Mouse (Mus musculus): ENCODE results near the gene Dnah12. TPM values are rescaled to one million over a fixed set of nuclear protein-coding genes. Genes with fewer than 3 reads are reported as not detected.
"Not testable (repeated sequence)": the region's sequence is repeated elsewhere in the genome, so short reads cannot be mapped to it uniquely, and the experiment has no call there.

Dnah12 gene
- polyA plus RNA-seq, 1 experiment from 2014 or later, result 0.06 TPM

- WGBS, result under 1% methylated on average over 68 of the region's 70 CpGs
- ATAC-seq (ENCODE audit: low FRiP score, low read depth), result peak; percentile 91
- Histone ChIP-seq H3K27ac (peak within 1 kb of the TSS; percentile 93), H3K4me1 (peaks cover 25% of the 10 kb centered on the region), H3K9me3 (no peaks in the 10 kb centered on the region), H3K4me2 (replicated peaks) (peak within 1 kb of the TSS; percentile 99), H3K36me3 (peaks cover 17% of the 10 kb centered on the region), H3K4me3 (peak within 1 kb of the TSS; percentile 96), H3K9ac (peak within 1 kb of the TSS; percentile 79), H3K27me3 (no peaks in the 10 kb centered on the region)
These were observed 23.6 kb upstream of the Dnah12 start, which contains the start of gene Pde12 for GRCm38 (mm10) chr14:26669292-26670073. Gene Pde12, minus strand, starts transcription at chr14:26669883.

GRCm38 (mm10) chr14:26670964-26671363, 22.1 kb upstream of the Dnah12 start:
- Histone ChIP-seq H3K4me1 (peaks cover 25% of the 10 kb centered on the region), H3K27me3 (no peaks in the 10 kb centered on the region), H3K36me3 (peaks cover 5% of the 10 kb centered on the region), H3K9ac (no peak overlapping the region), H3K27ac (no peak overlapping the region), H3K9me3 (no peaks in the 10 kb centered on the region), H3K4me3 (no peak overlapping the region; the same call in 1 of the 2 replicates), H3K4me2 (replicated peaks) (peak overlapping the region; percentile 99; the same call in 1 of the 2 replicates)
- ATAC-seq (ENCODE audit: low FRiP score, low read depth), result no peak

GRCm38 (mm10) chr14:26671870-26672615, 21.0 kb upstream of the Dnah12 start:
- not testable (repeated sequence) for ATAC-seq (ENCODE audit: low FRiP score, low read depth); H3K36me3 ChIP-seq
- WGBS, result 57% methylated on average over 17 of the region's 17 CpGs

GRCm38 (mm10) chr14:26674476-26675169, 18.5 kb upstream of the Dnah12 start:
- H3K36me3 ChIP-seq; ATAC-seq (ENCODE audit: low FRiP score, low read depth); H3K27ac ChIP-seq; H3K4me2 ChIP-seq (replicated peaks); H3K4me1 ChIP-seq; H3K9me3 ChIP-seq; H3K9ac ChIP-seq; H3K4me3 ChIP-seq; H3K27me3 ChIP-seq: not testable (repeated sequence)
- WGBS, result 71% methylated on average over 2 of the region's 2 CpGs

More at GRCm38 (mm10) chr14:26671870-26672615, 21.0 kb upstream of the Dnah12 start:
- H3K4me2 ChIP-seq (replicated peaks); H3K9me3 ChIP-seq; H3K9ac ChIP-seq; H3K27me3 ChIP-seq; H3K4me3 ChIP-seq; H3K27ac ChIP-seq: not testable (repeated sequence)
- peaks cover 17% of the 10 kb centered on the region for H3K4me1 ChIP-seq

- Histone ChIP-seq H3K9me3 (no peaks in the 10 kb centered on the region), H3K4me3 (no peak overlapping the region), H3K9ac (no peak overlapping the region), H3K4me1 (peaks cover 2% of the 10 kb centered on the region; the same call in 1 of the 2 replicates), H3K27me3 (no peaks in the 10 kb centered on the region), H3K27ac (no peak overlapping the region), H3K36me3 (no peaks in the 10 kb centered on the region), H3K4me2 (replicated peaks) (no peak overlapping the region)
- no peak for ATAC-seq (ENCODE audit: low FRiP score, low read depth)
- WGBS, result 17% methylated on average over 12 of the region's 12 CpGs
These were observed 17.7 kb upstream of the Dnah12 start for GRCm38 (mm10) chr14:26675371-26675770.

GRCm38 (mm10) chr14:26675791-26676190, 17.3 kb upstream of the Dnah12 start:
- 79% methylated on average over 5 of the region's 5 CpGs for WGBS
- ATAC-seq (ENCODE audit: low FRiP score, low read depth), result no peak
- Histone ChIP-seq H3K27ac (no peak overlapping the region), H3K4me1 (no peaks in the 10 kb centered on the region), H3K9me3 (no peaks in the 10 kb centered on the region), H3K4me2 (replicated peaks) (no peak overlapping the region), H3K27me3 (no peaks in the 10 kb centered on the region), H3K4me3 (no peak overlapping the region), H3K36me3 (no peaks in the 10 kb centered on the region), H3K9ac (no peak overlapping the region)

- Histone ChIP-seq H3K9ac (no peak overlapping the region), H3K27me3 (no peaks in the 10 kb centered on the region), H3K9me3 (no peaks in the 10 kb centered on the region), H3K27ac (no peak overlapping the region), H3K4me3 (no peak overlapping the region), H3K4me1 (no peaks in the 10 kb centered on the region), H3K36me3 (no peaks in the 10 kb centered on the region), H3K4me2 (replicated peaks) (no peak overlapping the region)
- whole genome bisulfite sequencing, result 52% methylated on average over 2 of the region's 2 CpGs
- no peak for ATAC-seq (ENCODE audit: low FRiP score, low read depth)
These were observed 2.3 kb upstream of the Dnah12 start for GRCm38 (mm10) chr14:26690727-26691126.

- H3K4me1 ChIP-seq, result no peaks in the 10 kb centered on the region
- no peak for ATAC-seq (ENCODE audit: low FRiP score, low read depth)
- H3K4me3 ChIP-seq, result no peak overlapping the region
- H3K36me3 ChIP-seq, result no peaks in the 10 kb centered on the region
- WGBS, result 67% methylated on average over 2 of the region's 2 CpGs
- no peaks in the 10 kb centered on the region for H3K27me3 ChIP-seq
- no peak overlapping the region for H3K9ac ChIP-seq
- no peak overlapping the region for H3K4me2 ChIP-seq (replicated peaks)
- no peaks in the 10 kb centered on the region for H3K9me3 ChIP-seq
- no peak overlapping the region for H3K27ac ChIP-seq
These were observed 1.7 kb upstream of the Dnah12 start for GRCm38 (mm10) chr14:26691363-26691762.

- H3K9me3 ChIP-seq, result no peaks in the 10 kb centered on the region
- no peaks in the 10 kb centered on the region for H3K4me1 ChIP-seq
- H3K4me3 ChIP-seq, result no peak overlapping the region
- no peak for ATAC-seq (ENCODE audit: low FRiP score, low read depth)
- no peak overlapping the region for H3K9ac ChIP-seq
- no peak overlapping the region for H3K4me2 ChIP-seq (replicated peaks)
- H3K27ac ChIP-seq, result no peak overlapping the region
- no peaks in the 10 kb centered on the region for H3K27me3 ChIP-seq
- H3K36me3 ChIP-seq, result no peaks in the 10 kb centered on the region
These were observed 4.8 kb downstream of the Dnah12 start for GRCm38 (mm10) chr14:26697912-26698311.

GRCm38 (mm10) chr14:26705246-26705645, 12.2 kb downstream of the Dnah12 start:
- not testable (repeated sequence) for H3K4me1 ChIP-seq; H3K27me3 ChIP-seq; H3K9ac ChIP-seq; H3K36me3 ChIP-seq; H3K9me3 ChIP-seq; H3K27ac ChIP-seq; H3K4me2 ChIP-seq (replicated peaks); ATAC-seq (ENCODE audit: low FRiP score, low read depth); H3K4me3 ChIP-seq
- WGBS, result 84% methylated on average over 5 of the region's 5 CpGs

GRCm38 (mm10) chr14:26719696-26720095, 26.6 kb downstream of the Dnah12 start:
- ATAC-seq (ENCODE audit: low FRiP score, low read depth); H3K36me3 ChIP-seq: not testable (repeated sequence)
- 59% methylated on average over 2 of the region's 2 CpGs for WGBS

GRCm38 (mm10) chr14:26724898-26725297, 31.8 kb downstream of the Dnah12 start:
- Histone ChIP-seq H3K9ac (no peak overlapping the region), H3K27ac (no peak overlapping the region), H3K9me3 (0 out of 2 replicates have a peak, but pooled peaks cover 4% of the 10 kb centered on the region), H3K4me3 (no peak overlapping the region), H3K4me1 (no peaks in the 10 kb centered on the region), H3K27me3 (no peaks in the 10 kb centered on the region), H3K4me2 (replicated peaks) (no peak overlapping the region), H3K36me3 (no peaks in the 10 kb centered on the region)
- WGBS, result 85% methylated on average over 3 of the region's 3 CpGs
- ATAC-seq (ENCODE audit: low FRiP score, low read depth), result no peak

More at GRCm38 (mm10) chr14:26719696-26720095, 26.6 kb downstream of the Dnah12 start:
- H3K4me3 ChIP-seq; H3K4me2 ChIP-seq (replicated peaks); H3K9me3 ChIP-seq; H3K4me1 ChIP-seq; H3K27ac ChIP-seq; H3K9ac ChIP-seq; H3K27me3 ChIP-seq: not testable (repeated sequence)

All from limb, embryonic 13.5 days (tissue).